Mouse (Mus musculus) liver, postnatal 0 days (tissue): ENCODE data around the gene Trp53rkb.

Source experiments
- CTCF ChIP-seq: sonication (generic); IDR thresholded peaks from 2 replicates; pipeline ENCODE4 v1.5.1; 2016; ENCODE audit warnings: antibody characterized with exemption, low read depth
- EP300 ChIP-seq: IDR thresholded peaks from 2 replicates; pipeline ENCODE4 v1.6.1; 2016; ENCODE audit warnings: antibody characterized with exemption, low read depth, mild to moderate bottlenecking

DNA sequence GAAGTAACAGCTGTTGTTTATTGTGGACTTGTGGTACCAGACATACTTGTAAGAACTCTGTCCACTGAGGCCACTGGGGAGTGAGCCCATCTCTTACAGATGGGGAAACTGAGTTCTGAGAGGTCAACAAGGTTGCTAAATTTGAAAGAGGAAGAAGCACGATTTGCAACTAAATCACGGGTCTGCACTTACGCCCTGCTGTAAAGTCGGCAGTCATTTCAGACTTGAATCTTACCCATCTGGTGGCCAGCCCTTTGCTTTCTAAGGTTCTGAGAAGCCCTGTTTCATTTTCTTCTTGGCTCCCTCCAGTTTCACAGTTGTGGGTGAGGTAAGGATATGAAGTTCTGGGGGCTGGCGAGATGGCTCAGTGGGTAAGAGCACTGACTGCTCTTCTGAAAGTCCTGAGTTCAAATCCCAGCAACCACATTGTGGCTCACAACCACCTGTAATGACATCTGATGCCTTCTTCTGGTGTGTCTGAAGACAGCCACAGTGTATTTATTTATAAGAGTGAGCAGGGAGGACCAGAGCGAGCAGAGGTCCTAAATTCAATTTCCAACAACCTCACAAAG is 41.6 kb upstream of the Trp53rkb start:
- no peak for TF ChIP-seq CTCF
- no peak for TF ChIP-seq EP300
